Mouse (Mus musculus): ENCODE results near the gene Tnfrsf18.

DNA sequence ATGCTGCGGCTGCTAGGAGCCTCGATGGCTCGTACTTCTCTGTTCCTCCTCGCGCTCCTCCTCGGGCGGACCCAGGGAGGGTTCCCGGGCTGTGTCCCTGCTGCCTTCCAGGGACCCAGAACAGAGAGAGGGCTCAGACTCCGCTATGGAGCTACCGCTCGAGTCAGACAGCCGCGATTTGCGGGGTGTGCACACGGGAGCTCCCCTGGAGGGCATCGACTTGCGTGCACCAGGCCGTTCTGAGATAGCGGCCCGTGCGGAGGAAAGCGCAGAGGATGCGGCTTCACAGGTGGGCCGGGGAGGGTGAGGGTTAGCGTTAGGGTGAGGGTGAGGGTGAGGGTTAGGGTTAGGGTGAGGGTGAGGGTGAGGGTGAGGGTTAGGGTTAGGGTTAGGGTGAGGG, 8.9 kb downstream of the Tnfrsf18 start:
- TF ChIP-seq ETS1 (IDR thresholded peaks at IDR 0.05; ENCODE audit: low read depth, low read length) (no peak), POLR2A (IDR thresholded peaks at IDR 0.05; ENCODE audit: control insufficient read depth in 1 of 2, insufficient read depth in 1 of 2, low read depth in 1 of 2, low read length in 2 of 2, poor library complexity in 1 of 2) (no peak), CTCF (IDR thresholded peaks at IDR 0.05 in 2 of 3, conservative IDR thresholded peaks at IDR 0.05 in 1 of 3; ENCODE audit: control insufficient read depth in 1 of 3, insufficient read depth in 1 of 3, low read depth in 2 of 3, low read length in 3 of 3, poor library complexity in 1 of 3, severe bottlenecking in 1 of 3) (no peak), ZMIZ1 (IDR thresholded peaks at IDR 0.05; ENCODE audit: low read depth, low read length) (no peak), MXI1 (IDR thresholded peaks at IDR 0.05; ENCODE audit: low read depth, low read length) (no peak), BHLHE40 (IDR thresholded peaks at IDR 0.05; ENCODE audit: borderline replicate concordance, low read depth, low read length) (no peak), TAL1 (IDR thresholded peaks at IDR 0.05; ENCODE audit: low read length) (no peak), GATA1 (IDR thresholded peaks at IDR 0.05; ENCODE audit: low read depth, low read length) (no peak), MAX (IDR thresholded peaks at IDR 0.05; ENCODE audit: low read length) (no peak), TCF12 (IDR thresholded peaks at IDR 0.05; ENCODE audit: low read depth, low read length) (no peak)
